Mouse (Mus musculus) right cerebral cortex, postnatal 36 days (tissue): ENCODE measurements around the gene Kank1.

Source experiments
- DNase-seq, 2 experiments: peaks; one replicate each; pipeline ENCODE4 v3.0.0; 2022; ENCODE audit warnings: low spot score in 2 of 2, mixed read lengths in 1 of 2

Gene Kank1

DNA sequence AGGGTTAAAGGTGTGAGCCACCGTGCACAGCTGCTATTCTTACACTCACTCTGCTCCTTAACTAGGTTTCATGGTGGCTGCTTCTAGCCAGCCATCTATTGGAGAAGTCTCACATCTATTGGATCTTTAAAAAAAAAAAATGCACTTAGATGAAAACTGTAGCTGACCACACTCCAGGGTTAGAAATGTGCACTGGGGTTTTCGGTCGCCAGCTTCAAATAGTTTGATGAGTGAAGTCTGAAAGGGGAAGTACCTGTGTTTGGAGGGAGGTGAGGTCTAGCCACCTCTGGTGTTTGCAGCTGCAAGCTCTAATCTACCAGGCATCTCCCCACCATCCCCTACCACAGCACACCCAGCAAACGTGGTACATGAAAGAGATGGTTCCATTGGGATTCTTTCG is 74.2 kb downstream of the Kank1 start:
- DNase-seq = no peak

DNA sequence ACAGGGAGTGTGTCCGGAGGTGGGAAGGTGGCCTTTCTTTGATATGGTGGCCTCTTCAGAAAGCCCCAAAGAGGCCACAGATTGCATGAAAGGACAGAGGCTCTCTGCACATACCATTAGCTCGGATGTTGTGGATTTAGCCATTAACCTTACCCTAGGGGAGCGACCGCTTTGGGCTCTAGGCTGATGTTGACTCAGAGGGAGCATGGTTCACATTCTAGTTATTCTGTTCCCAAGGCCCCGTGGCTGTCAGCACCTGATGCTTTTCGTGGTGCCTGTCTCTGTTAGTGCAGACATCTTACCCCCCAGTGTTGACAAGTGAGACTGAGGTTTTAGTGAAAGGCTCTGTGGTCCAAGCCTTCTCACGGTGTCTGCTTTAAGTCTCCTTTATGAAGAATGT is 74.9 kb downstream of the Kank1 start:
- no peak for DNase-seq

DNA sequence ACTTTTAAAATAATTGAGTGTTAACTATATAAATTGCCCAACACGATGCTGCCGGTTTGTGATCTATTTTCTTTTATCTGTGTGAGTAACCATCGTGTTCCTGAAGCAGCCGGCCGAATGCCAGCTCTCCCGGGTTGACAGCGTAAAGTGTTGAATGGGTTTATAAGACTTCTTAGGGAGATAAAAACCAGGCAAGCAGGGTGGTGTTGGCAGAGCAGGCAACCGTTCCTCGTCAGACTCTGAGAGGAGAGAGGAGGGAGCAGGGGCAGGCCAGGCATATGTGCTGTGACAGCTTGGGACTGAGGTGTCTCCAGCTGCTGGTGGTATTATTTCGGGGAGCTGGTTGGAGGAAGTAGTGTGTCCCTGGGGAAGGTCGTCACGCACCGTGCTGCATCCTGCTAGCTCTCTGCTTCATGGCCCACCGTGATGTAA is 78.7 kb downstream of the Kank1 start:
- DNase-seq = peak; percentile 14 to 37

DNA sequence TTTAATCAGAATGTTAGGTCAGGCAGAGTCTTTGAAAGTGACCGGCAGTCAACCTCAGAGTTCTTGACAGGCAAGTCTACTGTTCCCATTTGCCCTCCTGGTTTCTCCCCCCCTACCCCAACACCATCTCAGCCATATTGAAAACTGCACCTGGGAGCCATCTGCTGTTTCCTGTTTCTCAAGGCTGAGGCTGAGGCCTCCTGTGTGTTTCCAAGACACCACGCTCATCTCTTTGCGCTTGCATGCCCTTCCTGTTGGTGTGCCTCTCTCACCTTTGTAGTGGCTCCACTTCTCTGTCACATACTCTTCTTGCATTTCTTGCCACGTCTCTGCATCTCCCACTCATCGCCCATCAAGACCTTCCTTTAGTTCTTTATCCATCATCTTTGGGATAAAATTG is 79.2 kb downstream of the Kank1 start:
- no peak for DNase-seq

DNA sequence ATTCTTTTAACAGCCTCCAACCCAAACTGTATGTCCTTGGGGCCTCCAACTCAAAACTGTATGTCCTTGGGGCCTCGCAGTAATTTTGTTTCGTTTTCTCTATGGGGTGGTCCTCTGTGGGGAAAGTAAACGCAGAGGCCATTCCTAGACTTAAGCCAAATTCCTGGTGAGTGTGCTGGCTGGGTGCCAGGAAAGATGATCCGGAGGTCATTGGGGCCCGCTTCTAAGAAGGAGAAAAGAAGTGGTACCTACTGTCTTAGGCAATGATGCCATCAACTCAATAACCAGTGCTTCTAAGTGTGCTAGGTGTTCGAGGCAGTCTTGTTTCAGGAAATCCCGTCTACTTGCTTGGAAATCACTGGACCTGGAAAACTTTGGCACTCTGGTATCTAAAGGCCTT is 87.5 kb downstream of the Kank1 start:
- DNase-seq = no peak

DNA sequence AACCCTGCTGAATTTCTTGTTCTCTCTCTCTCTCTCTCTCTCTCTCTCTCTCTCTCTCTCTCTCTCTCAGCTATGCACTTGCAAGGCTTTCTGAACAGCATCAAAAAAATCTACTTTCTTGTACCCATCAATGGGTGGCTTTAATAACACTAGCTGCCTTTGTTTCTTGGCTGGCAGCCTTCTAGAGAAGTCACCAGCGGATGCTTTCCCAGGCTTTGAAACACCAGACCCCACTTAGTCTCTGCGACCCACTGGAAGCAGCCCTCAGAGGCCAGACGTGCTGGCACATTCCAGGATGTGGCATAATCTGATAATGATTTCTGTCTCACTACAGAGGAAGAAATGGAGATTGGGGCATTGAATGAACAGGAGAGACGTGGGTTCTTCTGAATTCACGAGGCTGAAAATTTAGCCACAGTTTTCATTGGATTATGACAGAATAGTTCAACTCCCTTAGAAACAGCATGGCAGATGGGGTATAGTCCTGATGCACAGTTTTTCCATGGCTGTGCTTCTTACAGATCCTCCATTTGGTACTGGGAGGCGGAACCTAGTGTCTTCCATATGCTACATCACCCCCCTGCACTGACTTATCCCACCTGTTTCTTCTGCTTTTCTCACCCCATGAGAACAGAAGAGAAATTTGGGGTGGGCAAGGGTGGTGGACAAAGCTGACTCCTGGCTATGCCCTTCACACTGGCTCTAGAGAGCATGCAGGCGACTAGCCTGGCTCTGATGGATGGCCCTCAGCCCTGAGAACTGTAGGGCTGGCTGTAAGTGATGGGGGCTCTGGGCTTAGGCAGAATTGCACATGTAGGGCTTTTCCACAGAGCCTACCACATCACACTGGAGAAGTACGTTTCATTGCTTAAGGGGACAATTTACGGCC is 88.6 kb downstream of the Kank1 start:
- no peak for DNase-seq

DNA sequence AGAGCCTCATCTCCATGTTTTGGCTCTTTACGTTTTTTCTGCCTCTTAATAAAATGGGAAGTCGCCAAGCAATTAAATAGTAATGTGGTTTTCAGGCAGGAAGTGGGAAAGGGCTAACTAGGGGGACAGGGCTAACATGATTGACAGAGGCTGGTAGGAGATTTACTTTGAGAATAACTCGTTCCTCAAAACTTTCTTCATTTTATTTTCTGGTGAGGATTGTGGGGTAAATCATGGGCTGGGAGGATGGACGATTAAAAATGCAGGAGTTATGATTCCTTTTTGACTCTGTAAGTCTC is 89.2 kb downstream of the Kank1 start:
- no peak for DNase-seq

DNA sequence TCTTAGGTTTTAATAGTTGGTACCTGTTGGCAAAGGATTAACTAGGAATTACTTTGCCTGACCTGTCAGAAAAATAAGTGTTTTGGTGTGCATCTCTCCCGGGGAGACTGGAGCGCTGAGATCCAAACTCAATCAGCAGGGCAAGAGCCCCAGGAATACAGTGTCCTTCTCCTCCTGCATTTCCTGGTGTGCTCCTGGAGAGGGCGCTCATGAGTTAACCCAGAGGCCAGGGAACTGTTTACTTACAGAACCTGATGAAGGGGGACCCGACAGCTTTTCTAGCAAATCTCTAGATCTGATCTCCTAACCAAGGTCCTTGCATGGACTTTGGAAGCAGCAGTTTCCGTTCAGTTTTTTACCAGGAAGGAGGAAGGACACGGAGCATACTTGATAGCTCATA is 90.9 kb downstream of the Kank1 start:
- no peak for DNase-seq

DNA sequence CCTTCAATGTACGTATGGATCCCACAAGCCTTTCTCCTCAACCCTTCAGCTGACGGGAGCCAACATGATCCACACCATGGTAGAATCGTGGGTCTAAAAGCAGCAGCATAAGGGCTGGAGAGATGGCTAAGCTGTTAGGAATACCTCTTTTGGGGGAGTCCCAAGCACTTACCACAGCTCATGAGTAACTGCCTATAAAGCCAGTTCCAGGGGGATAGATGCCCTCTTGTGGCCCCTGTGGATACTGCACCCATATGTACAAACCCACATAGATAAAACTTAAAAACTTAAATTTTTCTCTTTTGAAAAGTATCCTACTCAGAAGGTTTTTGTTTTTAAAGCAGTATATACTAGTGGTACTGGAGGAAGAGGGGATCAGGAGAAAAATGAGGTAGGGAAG is 97.6 kb downstream of the Kank1 start:
- DNase-seq = peak in 1 of 2 experiments; percentile 31

DNA sequence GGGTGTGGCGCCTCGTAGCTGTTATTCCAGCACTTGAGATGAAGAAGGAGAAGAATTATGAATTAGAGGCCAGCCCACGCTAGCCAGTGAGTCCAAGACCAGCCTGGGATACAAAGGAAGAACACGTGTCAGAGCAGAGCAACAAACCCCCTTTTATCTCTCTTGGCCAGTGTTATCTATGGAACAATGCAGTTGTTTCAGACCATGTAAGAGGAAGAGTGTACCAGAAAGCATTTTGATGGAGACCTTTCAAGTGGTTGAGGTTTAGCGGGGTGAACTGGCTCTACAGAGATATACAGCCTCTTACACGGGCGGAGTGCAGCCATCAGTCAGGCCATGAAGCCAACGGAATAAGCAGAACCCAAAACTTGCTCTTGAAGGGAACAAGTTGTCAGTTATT is 100.0 kb downstream of the Kank1 start:
- no peak for DNase-seq

DNA sequence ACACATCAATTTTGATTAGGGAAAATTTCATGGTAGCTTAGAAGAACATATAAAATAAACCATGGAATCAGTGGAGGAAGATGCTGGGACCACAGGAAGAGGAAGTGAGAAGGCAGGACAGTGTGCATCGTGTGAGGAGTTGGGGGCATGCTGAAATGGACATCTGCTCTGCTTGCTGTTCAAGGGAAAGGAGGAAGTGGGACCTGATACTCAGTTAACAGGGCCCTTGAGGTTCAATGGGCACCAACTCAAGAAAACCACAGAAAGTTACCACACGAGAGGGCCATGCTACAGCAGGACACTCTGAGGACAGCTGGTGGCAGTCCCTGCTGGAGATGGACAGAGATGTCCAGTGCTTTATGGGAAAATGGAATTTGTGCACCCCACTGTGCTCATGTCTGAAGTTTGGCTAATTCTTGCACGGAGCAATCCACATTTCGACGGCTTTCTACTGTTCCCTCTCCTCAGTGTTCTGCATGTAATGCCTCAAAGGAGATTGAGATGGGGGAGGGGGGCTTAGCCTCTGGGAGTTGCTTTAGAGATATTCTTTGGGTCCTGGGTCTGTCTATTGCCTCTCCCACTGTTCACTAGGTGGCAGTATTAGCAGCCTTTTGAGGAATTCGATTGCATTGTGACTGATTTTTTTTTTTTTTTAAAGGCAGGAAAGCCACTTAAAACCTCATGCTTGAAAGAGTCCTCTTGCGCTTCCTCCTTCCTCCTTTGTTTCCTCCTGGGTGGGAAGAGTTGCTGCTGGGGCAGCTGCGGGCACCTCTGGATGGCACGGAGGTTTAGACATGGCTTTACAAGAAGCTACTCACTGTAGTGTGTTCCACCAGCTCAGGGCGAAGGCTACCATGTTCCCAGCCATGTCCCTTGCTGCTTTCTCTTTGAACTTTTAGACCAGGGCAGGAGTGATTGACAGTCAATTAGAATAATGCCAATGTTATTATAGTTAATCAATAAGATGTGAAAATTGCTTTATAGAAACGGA is 104.2 kb downstream of the Kank1 start:
- no peak for DNase-seq

DNA sequence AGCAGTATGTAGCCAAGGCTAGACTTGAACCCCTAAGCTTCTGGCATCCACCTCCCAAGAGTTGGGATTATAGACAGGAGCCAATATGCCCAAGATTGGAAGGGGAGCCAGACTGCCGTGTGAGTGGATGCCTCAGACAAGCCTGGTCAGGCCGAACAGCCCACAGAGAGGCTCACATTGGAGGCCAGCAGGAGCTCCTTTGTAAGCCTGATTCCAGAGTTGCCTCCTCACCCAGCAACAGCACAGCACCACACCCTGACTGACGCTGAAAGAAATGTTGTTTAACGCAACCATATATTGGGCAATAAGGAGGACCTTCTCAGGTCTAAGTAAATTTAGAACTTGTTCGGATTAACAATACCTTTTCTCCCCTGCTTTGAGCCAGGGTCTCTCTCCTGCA is 105.3 kb downstream of the Kank1 start:
- no peak for DNase-seq

DNA sequence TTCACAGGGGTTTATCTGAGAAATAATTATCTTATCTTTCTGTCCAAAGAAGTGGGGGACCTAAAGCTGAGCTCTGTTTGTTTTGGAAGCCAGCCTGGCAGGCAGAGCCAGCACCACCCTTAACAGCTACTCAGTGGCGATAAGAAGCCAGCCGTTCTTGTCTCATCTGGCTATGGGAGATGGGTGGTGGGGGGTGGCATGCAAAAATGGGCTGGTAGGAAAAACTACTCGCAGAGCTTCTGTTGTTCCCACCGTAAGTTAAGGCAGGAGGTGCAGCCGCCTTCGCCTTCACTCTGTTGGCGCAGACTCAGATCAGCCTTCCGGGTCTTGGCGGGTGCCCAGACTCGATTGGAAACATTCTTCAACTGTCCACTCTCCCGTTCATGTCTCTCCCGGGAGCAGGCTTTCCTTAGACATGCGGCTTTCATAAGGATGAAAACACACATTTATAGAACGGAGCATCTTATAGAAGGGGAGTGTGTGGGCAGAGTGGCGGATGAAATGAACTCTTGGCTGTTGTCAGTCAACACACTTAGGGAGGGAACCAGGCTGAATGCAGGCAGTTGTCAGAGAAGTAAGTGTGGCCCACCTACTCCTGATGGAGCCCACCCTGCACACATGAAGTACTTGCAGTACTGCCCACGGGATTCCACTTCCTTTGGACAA is 107.0 kb downstream of the Kank1 start:
- no peak for DNase-seq

DNA sequence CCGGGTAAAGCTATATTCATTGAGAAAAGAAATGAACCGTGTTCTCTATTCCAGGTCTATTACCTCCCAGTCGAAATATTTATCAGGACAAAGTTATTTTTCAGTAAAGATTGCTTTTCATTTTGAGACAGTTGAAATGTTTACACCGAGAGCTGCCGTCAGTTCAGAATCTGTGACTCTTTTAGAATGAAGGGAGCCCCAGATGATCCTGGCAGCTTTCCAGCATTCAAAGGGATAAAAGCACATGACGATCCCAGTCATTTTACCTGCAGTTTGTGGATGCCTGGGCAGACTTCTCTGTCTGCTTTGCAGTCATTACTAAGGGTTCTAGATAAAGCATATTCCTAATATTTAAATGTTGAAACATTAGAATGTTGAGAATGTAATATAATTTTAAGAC is 107.6 kb downstream of the Kank1 start:
- DNase-seq = no peak

DNA sequence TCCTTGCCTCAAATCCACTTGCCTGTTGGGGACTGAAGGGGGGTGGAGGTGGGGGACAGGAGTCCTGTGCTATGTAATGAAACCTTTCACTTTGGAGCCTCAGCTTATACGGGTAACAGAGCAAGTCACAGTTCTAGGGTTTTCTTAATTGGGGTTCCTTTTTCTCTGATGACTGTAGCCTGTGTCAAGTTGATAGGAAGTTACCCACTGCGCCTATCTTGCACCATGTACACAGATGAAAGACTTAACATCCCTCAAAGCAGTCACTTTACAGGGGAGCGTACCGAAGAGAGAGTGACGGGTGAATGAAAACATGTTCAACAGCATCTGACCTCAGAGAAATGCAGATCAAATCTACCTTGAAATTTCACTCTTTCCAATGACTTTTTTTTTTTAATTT is 109.2 kb downstream of the Kank1 start:
- no peak for DNase-seq

DNA sequence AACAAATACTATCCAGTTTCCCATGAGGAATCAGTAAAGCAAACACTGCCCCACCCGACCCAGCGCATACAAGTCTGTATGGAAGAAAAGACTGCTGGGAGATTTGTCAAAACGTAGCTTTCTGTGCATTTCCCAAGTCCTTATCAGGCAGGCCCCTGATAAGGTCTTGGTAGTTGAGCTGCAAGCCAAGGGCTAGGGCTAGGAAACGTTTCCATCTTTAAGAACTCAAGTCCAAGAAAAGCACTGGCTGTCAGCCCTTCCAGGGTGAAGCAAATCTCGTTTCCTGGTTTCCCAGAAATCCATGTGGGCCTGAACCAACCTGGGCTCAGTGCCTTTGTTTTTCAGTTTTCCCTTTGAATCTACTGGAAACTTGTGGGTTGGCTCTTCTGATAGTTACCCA is 110.7 kb downstream of the Kank1 start:
- DNase-seq = no peak

DNA sequence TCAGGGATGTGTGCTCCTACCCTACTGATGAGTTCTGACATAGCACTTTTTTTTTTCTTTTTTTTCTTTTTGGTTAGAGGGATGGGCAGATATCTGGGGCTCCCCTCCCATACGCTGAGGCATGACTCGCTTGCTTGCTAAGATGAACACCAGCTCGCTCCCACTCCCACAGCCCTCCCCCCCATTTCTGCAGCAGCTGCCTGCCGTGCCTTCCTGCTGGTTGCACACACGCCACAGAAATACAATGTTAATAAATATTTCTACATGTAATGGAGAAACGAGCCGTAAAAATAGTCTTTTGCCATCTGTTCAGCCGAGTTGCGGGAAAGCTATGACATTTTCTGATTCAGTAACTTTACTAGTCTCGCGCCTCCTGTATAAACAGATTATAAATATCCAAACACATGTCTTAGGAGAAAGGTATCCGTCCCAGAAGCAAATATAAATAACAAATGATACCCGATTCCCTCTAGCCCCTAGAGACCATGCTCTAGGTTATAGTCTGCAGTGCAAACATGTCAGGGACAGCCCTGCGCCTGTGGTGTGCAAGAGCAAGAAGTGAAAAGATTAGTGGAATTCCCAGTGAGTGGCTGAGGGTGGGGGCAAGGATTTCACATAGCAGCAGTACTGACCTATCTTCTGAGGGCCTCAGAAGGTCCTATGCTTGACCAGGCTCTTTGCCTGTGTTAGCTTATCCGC is 114.6 kb downstream of the Kank1 start:
- no peak for DNase-seq

DNA sequence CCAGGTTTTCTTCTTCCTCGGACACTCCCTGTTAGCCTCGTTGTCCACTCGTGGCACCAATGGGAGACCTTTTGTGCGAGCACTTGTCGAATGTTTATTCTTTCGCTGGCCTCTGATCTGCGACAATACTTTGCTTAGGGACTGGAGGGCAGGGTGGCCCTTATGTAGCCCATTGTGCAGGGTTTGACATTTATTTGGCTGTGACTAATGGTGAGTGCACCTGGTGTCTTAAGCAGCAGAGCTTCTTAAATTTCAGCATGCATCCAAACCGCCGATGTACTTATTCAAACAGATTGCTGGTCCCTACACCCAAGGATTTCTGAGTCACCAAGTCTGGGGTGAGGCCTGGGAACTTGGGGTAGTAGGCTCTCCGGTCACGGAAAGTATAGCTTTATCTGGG is 120.3 kb downstream of the Kank1 start:
- DNase-seq = no peak

DNA sequence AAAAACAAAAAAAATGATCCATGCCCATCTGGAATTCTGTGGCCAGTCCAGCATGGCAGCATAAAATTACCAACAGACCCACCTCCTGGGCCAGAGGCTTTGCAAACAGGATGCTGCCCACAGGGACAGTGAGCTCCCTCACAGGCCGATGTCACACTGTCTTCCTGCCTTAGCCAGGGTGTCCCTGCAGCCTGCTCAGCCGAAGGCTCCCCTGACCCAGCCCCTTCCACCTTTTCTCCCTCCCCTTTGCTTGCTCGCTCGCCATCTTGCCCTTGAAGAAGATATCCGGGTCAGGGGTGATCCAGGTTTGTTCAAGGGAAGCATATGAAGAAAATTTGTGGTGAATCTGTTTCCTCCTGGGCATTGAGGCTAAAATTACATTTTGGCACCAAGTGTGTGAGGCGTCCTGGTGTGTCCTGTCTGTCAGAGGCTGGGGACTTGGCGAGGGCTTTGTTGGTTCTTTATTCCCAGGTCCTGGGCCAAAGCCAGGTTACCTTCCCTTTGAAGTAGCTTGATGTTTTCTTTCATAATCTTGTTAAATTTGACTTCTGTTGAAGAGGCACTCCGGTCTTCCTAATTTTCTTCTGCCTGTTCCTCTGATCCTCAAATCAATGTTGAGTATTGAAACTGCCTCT is 121.8 kb downstream of the Kank1 start:
- DNase-seq = no peak

DNA sequence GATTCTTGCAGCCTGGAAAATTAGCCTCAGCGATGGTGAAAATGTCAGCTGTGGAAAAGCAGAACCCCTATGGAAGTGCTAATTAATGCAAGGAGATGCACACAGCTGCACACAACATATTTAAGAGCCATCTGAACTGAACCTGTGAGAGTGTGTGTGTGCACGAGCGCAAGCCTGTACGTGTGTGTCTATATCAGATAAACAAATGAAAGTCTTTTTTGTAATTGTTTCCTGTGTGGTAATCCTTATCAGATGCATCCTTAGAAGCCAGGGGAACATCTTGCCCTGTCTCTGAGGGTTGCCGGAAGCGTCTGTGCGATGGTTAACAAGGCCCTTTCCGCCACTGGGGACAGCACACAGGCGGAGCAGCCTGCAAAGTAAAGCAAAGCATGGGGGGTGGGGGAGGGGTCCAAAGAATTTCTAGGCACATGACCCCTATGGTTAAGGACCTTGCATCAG is 123.8 kb downstream of the Kank1 start:
- no peak for DNase-seq

DNA sequence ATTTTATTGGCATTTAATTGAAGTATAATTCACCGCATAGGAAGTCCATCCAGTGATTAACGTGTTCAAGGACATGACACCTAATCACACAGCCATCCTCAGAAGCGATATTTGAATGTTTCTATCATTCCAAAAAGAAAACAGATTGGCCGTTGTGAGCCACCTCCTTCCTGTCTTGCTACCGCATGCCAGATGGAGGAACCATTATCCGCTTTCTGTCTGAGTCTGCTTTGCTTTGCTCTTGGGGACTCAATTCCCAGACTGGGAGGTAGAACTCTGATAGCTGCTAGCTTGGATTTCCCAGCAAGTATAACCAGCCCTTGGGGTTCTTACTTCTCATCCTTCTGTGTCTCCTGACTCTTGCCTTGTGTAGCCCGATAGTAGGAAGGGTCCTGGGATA is 125.2 kb downstream of the Kank1 start:
- DNase-seq = no peak
